Mouse (Mus musculus): ENCODE data around the gene Adk.

DNA sequence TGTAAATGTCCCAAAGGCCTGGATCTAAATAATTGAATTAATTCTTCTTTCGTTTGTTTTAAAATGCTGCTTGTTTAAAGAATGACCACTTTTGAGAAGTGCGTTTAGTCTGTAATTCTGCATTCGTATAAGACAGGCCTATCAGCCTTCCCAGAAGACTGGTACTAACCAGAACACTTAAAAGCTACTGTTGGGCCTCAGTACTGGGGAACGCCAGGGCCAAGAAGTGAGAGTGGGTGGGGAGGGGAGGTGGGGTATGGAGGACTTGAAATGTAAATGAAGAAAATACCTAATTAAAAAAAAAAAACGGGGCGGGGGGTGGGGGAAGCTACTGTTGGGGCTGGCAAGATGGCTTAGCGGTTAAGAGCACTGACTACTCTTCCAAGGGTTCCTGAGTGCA is 347.1 kb downstream of the Adk start:
- TF ChIP-seq EP300 (IDR thresholded peaks at IDR 0.05; ENCODE audit: low read depth) (no peak), CTCF (IDR thresholded peaks at IDR 0.05; ENCODE audit: low read depth) (no peak)

All from liver, embryonic 14.5 days (tissue).